Mouse (Mus musculus): Measurements from ENCODE around the gene Fcrla. TPM values are rescaled to one million over a fixed set of nuclear protein-coding genes. Genes with fewer than 3 reads are reported as not detected.

The Fcrla gene
- not detected for polyA plus RNA-seq (2015; fragmentation: Illumina TruSeq; extraction: RNeasy Lipid Tissue Mini Kit (QIAGEN cat#74804); ENCODE audit: insufficient read depth, low read depth, low replicate concordance)

GRCm38 (mm10) chr1:170927378-170927777 lies at the start of gene Fcrla:
TSS of gene Fcrla (minus strand) at chr1:170927583.

GRCm38 (mm10) chr1:170976447-170976846 lies 49.1 kb upstream of the Fcrla start, which contains the start of gene Fcgr2b:
TSS of gene Fcgr2b (minus strand) at chr1:170976547.

GRCm38 (mm10) chr1:170912891-170913615 lies 14.3 kb downstream of the Fcrla start, which contains the start of gene Fcrlb:
TSS of gene Fcrlb (minus strand) at chr1:170912941.

GRCm38 (mm10) chr1:170884978-170885561 lies 42.3 kb downstream of the Fcrla start, which contains the start of the genes Gm26620 and Dusp12:
TSS of gene Gm26620 (plus strand) at chr1:170885065.
TSS of gene Dusp12 (minus strand) at chr1:170885540.

GRCm38 (mm10) chr1:170867691-170868105 lies 59.7 kb downstream of the Fcrla start, which contains the start of gene Atf6:
TSS of gene Atf6 (minus strand) at chr1:170867771.

Other genes starting within 250 kb of the Fcrla start
- 7.7 TPM for gene Atf6, start 59.8 kb downstream of the Fcrla start, polyA plus RNA-seq (2015; fragmentation: Illumina TruSeq; extraction: RNeasy Lipid Tissue Mini Kit (QIAGEN cat#74804); ENCODE audit: insufficient read depth, low read depth, low replicate concordance)
- not detected for gene Gm26620, start 42.5 kb downstream of the Fcrla start, polyA plus RNA-seq (2015; fragmentation: Illumina TruSeq; extraction: RNeasy Lipid Tissue Mini Kit (QIAGEN cat#74804); ENCODE audit: insufficient read depth, low read depth, low replicate concordance)
- gene Dusp12, start 42.0 kb downstream of the Fcrla start, polyA plus RNA-seq (2015; fragmentation: Illumina TruSeq; extraction: RNeasy Lipid Tissue Mini Kit (QIAGEN cat#74804); ENCODE audit: insufficient read depth, low read depth, low replicate concordance), result 8.2 TPM
- not detected for gene Fcrlb, start 14.6 kb downstream of the Fcrla start, polyA plus RNA-seq (2015; fragmentation: Illumina TruSeq; extraction: RNeasy Lipid Tissue Mini Kit (QIAGEN cat#74804); ENCODE audit: insufficient read depth, low read depth, low replicate concordance)
- gene Fcgr2b, start 49.0 kb upstream of the Fcrla start, polyA plus RNA-seq (2015; fragmentation: Illumina TruSeq; extraction: RNeasy Lipid Tissue Mini Kit (QIAGEN cat#74804); ENCODE audit: insufficient read depth, low read depth, low replicate concordance), result 6.6 TPM
- 0.68 TPM for gene Fcgr4, start 91.3 kb upstream of the Fcrla start, polyA plus RNA-seq (2015; fragmentation: Illumina TruSeq; extraction: RNeasy Lipid Tissue Mini Kit (QIAGEN cat#74804); ENCODE audit: insufficient read depth, low read depth, low replicate concordance)
- 10.0 TPM for gene Fcgr3, start 137.4 kb upstream of the Fcrla start, polyA plus RNA-seq (2015; fragmentation: Illumina TruSeq; extraction: RNeasy Lipid Tissue Mini Kit (QIAGEN cat#74804); ENCODE audit: insufficient read depth, low read depth, low replicate concordance)
- gene Cfap126, start 186.3 kb upstream of the Fcrla start, polyA plus RNA-seq (2015; fragmentation: Illumina TruSeq; extraction: RNeasy Lipid Tissue Mini Kit (QIAGEN cat#74804); ENCODE audit: insufficient read depth, low read depth, low replicate concordance), result 1.6 TPM
- 17.8 TPM for gene Sdhc, start 223.0 kb upstream of the Fcrla start, polyA plus RNA-seq (2015; fragmentation: Illumina TruSeq; extraction: RNeasy Lipid Tissue Mini Kit (QIAGEN cat#74804); ENCODE audit: insufficient read depth, low read depth, low replicate concordance)
- gene Mpz, start 223.1 kb upstream of the Fcrla start, polyA plus RNA-seq (2015; fragmentation: Illumina TruSeq; extraction: RNeasy Lipid Tissue Mini Kit (QIAGEN cat#74804); ENCODE audit: insufficient read depth, low read depth, low replicate concordance), result 1.4 TPM

Measured in pancreas, adult 10 weeks (tissue).